Mouse (Mus musculus) cerebellum, adult 2 months (tissue): ENCODE results near the gene Klhdc2. TPM values are rescaled to one million over a fixed set of nuclear protein-coding genes. Genes with fewer than 3 reads are reported as not detected.

Source experiments
- DNase-seq, 2 experiments: peaks; one replicate each; pipeline ENCODE4 v3.0.0; 2021
- H3K27ac ChIP-seq: fragments of 200-500 bp; 2 replicates; pipeline ENCODE4 v1.5.1; 2012; ENCODE audit warnings: low read length, control low read depth, inconsistent platforms; ENCODE audit not compliant: insufficient read depth
- H3K27me3 ChIP-seq: fragments of 200-500 bp; 2 replicates; pipeline ENCODE4 v1.6.1; 2012; ENCODE audit warnings: inconsistent platforms, mild to moderate bottlenecking, low read length, moderate library complexity; ENCODE audit not compliant: control insufficient read depth, insufficient read depth
- H3K4me1 ChIP-seq: fragments of 200-500 bp; 2 replicates; pipeline ENCODE4 v1.6.1; 2011; ENCODE audit warnings: low read length; ENCODE audit not compliant: control insufficient read depth, insufficient read depth
- H3K4me3 ChIP-seq: fragments of 200-500 bp; replicated peaks from 2 replicates; pipeline ENCODE3; 2011; ENCODE audit warnings: mild to moderate bottlenecking, low read depth, low read length, control low read depth; ENCODE audit not compliant: insufficient read depth
- CTCF ChIP-seq: fragments of 200-500 bp; IDR thresholded peaks from 2 replicates; pipeline ENCODE4 v1.5.1; 2011; ENCODE audit warnings: low read depth, mild to moderate bottlenecking, control low read depth, low read length, moderate library complexity, borderline replicate concordance; ENCODE audit not compliant: insufficient read depth
- POLR2A ChIP-seq: fragments of 200-500 bp; IDR thresholded peaks from 2 replicates; pipeline ENCODE4 v1.6.1; 2011; ENCODE audit warnings: low read length, control low read depth, borderline replicate concordance; ENCODE audit not compliant: insufficient read depth
- WGBS: fragments of 180-500 bp; shearing (Covaris S2); methylation state at CpG from one replicate; pipeline ENCODE4 v1.1.7; 2018; 5-methylcytosine and 5-hydroxymethylcytosine counted together
- polyA plus RNA-seq: library from polyadenylated mRNA; depleted of rRNA; stranded (reverse); fragments of >200 nt; gene quantifications from 2 replicates; pipeline ENCODE4 v1.2.3, GENCODE M21; 2012

The Klhdc2 gene
- polyA plus RNA-seq, 1 experiment = 150 TPM

DNA sequence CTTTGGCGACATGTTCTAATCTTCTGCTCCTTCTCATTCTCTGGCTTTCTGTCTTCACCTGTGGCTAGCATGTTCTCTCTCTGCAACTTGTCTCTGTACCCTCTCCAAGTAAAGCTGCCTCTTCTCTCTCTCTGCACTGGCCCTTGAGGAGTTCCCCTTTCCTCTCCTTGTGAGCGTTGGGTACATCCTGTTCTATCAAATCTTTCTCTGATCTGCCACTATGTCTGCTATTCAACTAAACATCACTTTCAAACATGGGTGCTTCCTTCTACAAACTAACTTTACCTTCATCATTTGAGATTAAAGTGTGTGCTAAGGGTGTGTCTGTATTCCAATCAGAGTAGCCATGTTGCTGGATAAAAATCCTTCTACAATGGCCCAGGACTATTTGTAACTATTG is 1.5 kb upstream of the Klhdc2 start:
- Histone ChIP-seq H3K27ac (no peak overlapping the region), H3K4me3 (no peak overlapping the region), H3K4me1 (peaks cover 6% of the 10 kb centered on the region; the same call in 1 of the 2 replicates), H3K27me3 (no peaks in the 10 kb centered on the region)
- TF ChIP-seq CTCF (no peak), POLR2A (no peak)
- 85% methylated on average over 2 of the region's 2 CpGs for WGBS
- DNase-seq = no peak

DNA sequence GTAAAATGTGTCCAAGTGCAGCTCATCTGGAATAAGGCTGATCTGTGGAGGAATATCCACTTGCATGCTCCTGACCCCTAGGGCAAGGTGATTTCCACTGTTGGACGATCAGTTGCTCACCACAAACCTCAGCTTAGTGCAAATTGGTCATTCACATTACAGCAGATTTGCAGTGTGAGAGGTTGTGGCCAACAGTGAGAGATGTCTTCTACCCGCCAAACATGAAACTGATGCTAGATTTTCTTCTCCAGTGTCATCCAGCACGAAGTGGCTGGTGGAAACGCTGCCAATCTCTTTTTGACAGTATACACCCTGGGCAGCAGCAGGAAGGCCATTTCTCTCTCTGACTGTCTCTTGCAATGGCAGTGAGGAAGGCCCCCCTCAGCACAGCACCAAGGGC is 830 bp upstream of the Klhdc2 start:
- Histone ChIP-seq H3K4me3 (peak overlapping the region; percentile 85), H3K27ac (peak overlapping the region; percentile 92), H3K4me1 (peaks cover 6% of the 10 kb centered on the region; the same call in 1 of the 2 replicates), H3K27me3 (no peaks in the 10 kb centered on the region)
- TF ChIP-seq CTCF = no peak
- no peak for TF ChIP-seq POLR2A
- 42% methylated on average over 4 of the region's 4 CpGs for WGBS
- peak in 1 of 2 experiments; percentile 40 for DNase-seq

DNA sequence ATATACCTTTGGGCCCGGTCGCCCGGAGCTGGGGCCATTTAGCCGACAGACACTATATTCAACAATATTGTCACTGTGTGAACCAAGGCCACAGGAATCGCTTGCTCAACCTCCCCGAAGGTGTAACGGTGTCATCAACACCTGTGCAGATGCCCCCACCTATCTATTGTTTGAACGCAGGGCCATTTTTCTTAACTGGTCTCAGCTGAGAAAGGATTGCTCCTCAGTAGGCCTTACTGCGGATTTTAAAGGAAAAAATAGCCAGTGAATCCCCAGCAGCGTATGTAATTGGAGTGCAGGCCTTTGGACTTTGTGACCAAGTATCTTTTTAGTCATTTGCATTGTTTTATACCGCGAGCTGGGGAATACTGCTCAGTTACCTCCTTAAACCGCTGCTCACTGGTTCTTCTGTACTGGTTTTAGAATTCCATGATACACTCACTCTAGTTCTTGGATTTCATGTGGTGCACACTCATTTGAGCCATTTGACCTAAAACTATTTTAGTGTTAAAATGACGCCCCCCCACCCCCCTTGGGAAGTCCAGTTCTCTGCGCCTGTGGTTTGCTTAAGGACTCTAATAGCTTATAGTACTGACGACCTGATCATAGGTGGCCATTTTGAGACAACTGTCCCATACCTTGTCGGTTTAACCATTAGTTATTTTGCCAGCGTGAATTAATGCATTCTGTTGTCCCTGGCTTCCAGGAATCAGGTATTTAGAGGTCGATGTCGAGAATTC is 1.1 kb downstream of the Klhdc2 start:
- peak overlapping the region; percentile 92 for H3K27ac ChIP-seq
- DNase-seq = peak in 1 of 2 experiments; percentile 10
- 15% methylated on average over 20 of the region's 20 CpGs for WGBS
- H3K4me3 ChIP-seq = peak overlapping the region; percentile 85
- TF ChIP-seq POLR2A = no peak
- TF ChIP-seq CTCF = no peak
- H3K4me1 ChIP-seq = peaks cover 6% of the 10 kb centered on the region; the same call in 1 of the 2 replicates
- no peaks in the 10 kb centered on the region for H3K27me3 ChIP-seq

DNA sequence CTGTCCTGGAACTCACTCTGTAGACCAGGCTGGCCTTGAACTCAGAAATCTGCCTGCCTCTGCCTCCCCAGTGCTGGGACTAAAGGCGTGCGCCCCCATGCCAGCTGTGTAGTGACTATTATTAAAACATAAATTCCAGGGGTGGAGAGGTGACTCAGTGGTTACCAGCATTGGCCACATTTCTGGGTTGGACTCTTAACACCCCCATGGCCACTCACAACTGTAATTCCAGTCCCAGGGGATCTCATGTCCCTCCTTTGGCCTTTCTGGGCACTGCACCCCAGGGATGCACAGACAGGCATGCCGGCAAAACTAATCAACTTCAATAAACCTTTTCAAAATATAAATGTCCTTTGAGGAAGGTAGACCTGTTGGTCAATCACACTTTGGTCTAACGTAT is 1.8 kb downstream of the Klhdc2 start:
- Histone ChIP-seq H3K4me1 (peaks cover 6% of the 10 kb centered on the region; the same call in 1 of the 2 replicates), H3K4me3 (no peak overlapping the region), H3K27ac (no peak overlapping the region), H3K27me3 (no peaks in the 10 kb centered on the region)
- peak in 1 of 2 experiments; percentile 11 for DNase-seq
- TF ChIP-seq CTCF (no peak), POLR2A (no peak)
- WGBS = 74% methylated on average over 4 of the region's 4 CpGs

DNA sequence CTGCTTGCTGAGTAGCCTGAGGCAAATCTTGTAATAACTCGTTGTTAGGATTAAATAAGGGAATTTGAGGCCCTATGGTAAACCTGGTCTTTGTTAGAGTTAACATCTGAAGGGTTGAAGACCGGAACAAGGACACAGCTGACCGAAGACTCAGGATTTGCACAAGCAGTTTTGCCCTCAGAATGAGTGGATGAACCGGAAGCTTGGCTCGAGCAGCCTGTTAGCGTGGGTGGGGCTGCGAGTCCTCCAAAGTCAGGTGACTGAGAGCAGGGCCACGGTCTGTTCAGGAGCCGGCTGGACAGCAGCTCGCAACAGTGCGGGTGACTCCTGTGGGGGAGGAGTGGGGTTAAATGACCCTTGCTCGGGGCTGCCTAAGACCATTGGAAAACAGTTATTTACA is 2.8 kb downstream of the Klhdc2 start:
- Histone ChIP-seq H3K4me3 (peak overlapping the region; percentile 19), H3K27me3 (no peaks in the 10 kb centered on the region), H3K4me1 (peaks cover 6% of the 10 kb centered on the region; the same call in 1 of the 2 replicates), H3K27ac (no peak overlapping the region)
- 19% methylated on average over 12 of the region's 12 CpGs for WGBS
- peak; percentile 37 to 49 for DNase-seq
- no peak for TF ChIP-seq CTCF
- no peak for TF ChIP-seq POLR2A

DNA sequence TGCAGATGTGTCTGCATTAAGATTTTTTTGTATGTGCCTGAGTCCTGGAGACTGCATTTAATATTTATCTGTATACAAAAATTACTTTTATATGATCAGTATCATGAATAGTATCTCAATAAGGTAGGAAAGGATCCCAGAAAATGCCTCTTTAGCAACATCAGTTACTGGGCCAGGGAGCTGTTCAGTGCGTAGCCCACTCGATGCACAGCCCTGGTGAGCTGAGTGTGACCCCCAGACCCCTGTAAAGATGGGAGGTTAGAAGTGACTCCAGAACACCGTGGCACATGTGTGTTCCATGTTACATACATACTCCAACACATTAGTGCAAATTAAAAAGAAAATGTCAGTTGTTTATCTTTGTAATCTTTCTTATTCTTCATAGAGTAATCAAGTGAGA is 3.4 kb downstream of the Klhdc2 start:
- TF ChIP-seq CTCF = no peak
- TF ChIP-seq POLR2A = no peak
- H3K4me3 ChIP-seq = no peak overlapping the region
- no peak for DNase-seq
- WGBS = 74% methylated on average over 3 of the region's 3 CpGs
- no peak overlapping the region for H3K27ac ChIP-seq
- H3K4me1 ChIP-seq = peaks cover 6% of the 10 kb centered on the region; the same call in 1 of the 2 replicates
- no peaks in the 10 kb centered on the region for H3K27me3 ChIP-seq

DNA sequence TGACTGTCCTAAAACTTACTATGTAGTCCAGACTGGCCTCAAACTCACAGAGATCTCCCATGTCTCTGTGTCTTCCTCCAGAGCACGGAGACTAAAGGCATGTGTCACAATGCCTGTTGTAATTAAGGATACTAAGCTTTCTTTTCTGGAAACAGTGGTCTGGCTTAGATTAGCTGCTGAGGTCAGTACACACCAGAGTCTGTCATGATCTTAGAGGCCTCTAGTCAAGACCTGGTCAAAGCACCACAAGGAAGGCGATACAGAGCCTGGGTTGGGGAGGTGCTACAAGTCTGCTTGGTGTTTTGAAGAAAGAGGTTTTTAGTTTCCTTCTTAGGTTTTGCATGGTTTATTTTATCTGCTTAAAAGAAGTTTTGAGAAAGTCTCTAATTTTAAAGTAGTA is 3.9 kb downstream of the Klhdc2 start:
- TF ChIP-seq POLR2A (no peak), CTCF (no peak)
- H3K27ac ChIP-seq = no peak overlapping the region
- no peak overlapping the region for H3K4me3 ChIP-seq
- no peaks in the 10 kb centered on the region for H3K27me3 ChIP-seq
- WGBS = 86% methylated on average over 2 of the region's 2 CpGs
- DNase-seq = no peak
- H3K4me1 ChIP-seq = peaks cover 5% of the 10 kb centered on the region; the same call in 1 of the 2 replicates

DNA sequence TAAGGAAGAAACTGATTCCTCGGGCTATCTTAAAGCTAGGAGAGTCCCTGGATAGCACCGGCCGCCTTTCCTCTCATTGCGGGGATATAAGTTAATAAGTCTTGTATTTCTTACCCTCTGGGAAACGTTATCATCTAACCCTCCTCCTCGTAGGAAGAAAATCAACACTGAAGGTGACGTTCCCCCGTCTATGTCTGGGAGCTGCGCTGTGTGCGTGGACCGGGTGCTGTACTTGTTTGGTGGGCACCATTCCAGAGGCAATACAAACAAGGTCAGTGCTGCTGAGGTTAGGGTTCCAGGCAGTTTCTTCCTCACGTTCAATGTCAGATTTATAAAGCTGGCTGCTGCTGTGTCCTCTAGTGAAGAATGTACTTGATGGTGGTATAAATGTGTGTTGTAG is 5.7 kb downstream of the Klhdc2 start:
- WGBS = 91% methylated on average over 12 of the region's 12 CpGs
- Histone ChIP-seq H3K27ac (no peak overlapping the region), H3K4me1 (no peaks in the 10 kb centered on the region), H3K27me3 (no peaks in the 10 kb centered on the region), H3K4me3 (no peak overlapping the region)
- DNase-seq = no peak
- no peak for TF ChIP-seq POLR2A
- TF ChIP-seq CTCF = no peak

DNA sequence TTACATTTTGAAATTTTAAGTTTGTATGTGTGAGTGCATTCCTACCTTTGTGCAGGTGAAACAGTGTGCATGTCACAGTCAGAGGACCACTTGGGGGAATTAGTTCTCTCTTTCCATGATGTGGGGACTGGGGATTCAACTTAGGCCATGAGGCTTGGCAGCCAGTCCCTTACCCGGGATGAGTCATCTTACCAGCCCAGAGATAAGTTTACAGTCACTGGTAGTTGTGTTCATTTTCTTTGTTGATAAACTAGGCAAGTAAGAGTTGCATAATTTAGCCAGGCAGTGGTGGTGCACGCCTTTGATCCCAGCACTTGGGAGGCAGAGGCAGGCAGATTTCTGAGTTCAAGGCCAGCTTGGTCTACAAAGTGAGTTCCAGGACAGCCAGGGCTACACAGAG is 7.6 kb downstream of the Klhdc2 start:
- Histone ChIP-seq H3K27me3 (no peaks in the 10 kb centered on the region), H3K4me3 (no peak overlapping the region), H3K4me1 (no peaks in the 10 kb centered on the region), H3K27ac (no peak overlapping the region)
- no peak for TF ChIP-seq POLR2A
- no peak for TF ChIP-seq CTCF
- no peak for DNase-seq
- WGBS = 95% methylated on average over 2 of the region's 2 CpGs
